Mouse (Mus musculus) CH12.LX (cell line): ENCODE measurements at regions not wholly inside any gene's neighbourhood (a gene's known extent, or its start where the extent isn't known, plus 50 kb on each side); places are given as distances from the start of the nearest gene placed in this dataset.
"Not testable (repeated sequence)": the region's sequence is repeated elsewhere in the genome, so short reads cannot be mapped to it uniquely, and the experiment has no call there.

Source experiments
- MXI1 ChIP-seq: IDR thresholded peaks from 2 replicates; pipeline ENCODE4 v1.6.1; 2011; ENCODE audit warnings: mild to moderate bottlenecking, low read depth, low read length, improper control_type of control experiment
- POLR2A ChIP-seq: IDR thresholded peaks from 2 replicates; pipeline ENCODE4 v1.6.1; 2011; ENCODE audit warnings: low read depth, mild to moderate bottlenecking, improper control_type of control experiment, low read length
- USF1 ChIP-seq: IDR thresholded peaks from 2 replicates; pipeline ENCODE4 v1.6.1; 2014; ENCODE audit warnings: low read depth, mild to moderate bottlenecking, inconsistent platforms, low read length, improper control_type of control experiment
- ZNF384 ChIP-seq: IDR thresholded peaks from 2 replicates; pipeline ENCODE4 v1.6.1; 2012; ENCODE audit warnings: low read depth, low read length, improper control_type of control experiment, inconsistent platforms

GRCm38 (mm10) chr7:111168546-111169233, 85.9 kb upstream of the Eif4g2 start:
- TF ChIP-seq MXI1, ZNF384, USF1, POLR2A: not testable (repeated sequence)
